Mouse (Mus musculus): ENCODE data around the gene AC131692.1.

GRCm38 (mm10) chr19:6084478-6085248, 9.6 kb upstream of the AC131692.1 start, which contains the start of the genes Zfpl1 and Cdca5:
- TF ChIP-seq CTCF (IDR thresholded peaks at IDR 0.05), result peak; percentile 15
- peak; percentile 94 for TF ChIP-seq EP300 (IDR thresholded peaks at IDR 0.05; ENCODE audit: insufficient read depth, low read depth, low read length)
- peak; percentile 74; the same call in 1 of the 2 replicates for TF ChIP-seq POLR2A (IDR thresholded peaks at IDR 0.05; ENCODE audit: insufficient read depth, low read depth, low read length)

All from heart, adult 2 months (tissue).